20 mouse cellular contexts compared by ENCODE assay signal in genomic region chr3:105719979-105720378, GRCm38 (mm10). TPM values are rescaled to one million over a fixed set of nuclear protein-coding genes. Genes with fewer than 3 reads are reported as not detected.
DNase-seq lines count a peak whose midpoint lies in the region; ATAC-seq and TF ChIP-seq lines count a peak whose summit lies in the region.
"Had no signal": no experiment of that assay in that cellular context is flagged by ENCODE, and none has a peak within 500 bp of the region (broad histone marks: within the 10 kb centered on the region; RNA-seq: fewer than 3 reads in every experiment).

No protein-coding gene starts in this region.

- no peak overlapping the region for H3K4me2 ChIP-seq in hindbrain, postnatal 0 days (ENCODE audit: low read depth, low read length)
- H3K4me2 ChIP-seq in hindbrain, embryonic 12.5 days (replicated peaks) = no peak overlapping the region
- no peak overlapping the region for H3K4me2 ChIP-seq in liver, embryonic 11.5 days
- H3K4me2 ChIP-seq in liver, postnatal 0 days (ENCODE audit: low read depth, low read length) = no peak overlapping the region
- H3K4me2 ChIP-seq: embryonic facial prominence, embryonic 13.5 days; forebrain, embryonic 13.5 days; heart, embryonic 12.5 days had no signal

- no peak for TF ChIP-seq EP300 in liver, postnatal 0 days (IDR thresholded peaks at IDR 0.05; ENCODE audit: low read depth)

- peak; percentile 19 for DNase-seq in cerebellum, adult 9-10 months
- DNase-seq in cerebellum, adult 9-11 months = no peak
- DNase-seq in hindbrain, postnatal 0 days (ENCODE audit: low spot score) = no peak
- DNase-seq in liver, embryonic 11.5 days (ENCODE audit: low spot score) = peak; percentile 20
- no peak for DNase-seq in liver, postnatal 0 days
- peak; percentile 57 for DNase-seq in gonadal fat pad, adult 2 months (ENCODE audit: low read depth)
- DNase-seq in kidney, adult 18-20 months = no peak
- DNase-seq: adrenal gland, postnatal 10 days; B cell, adult 2 months; cerebellum, adult 11-12 months; forebrain, postnatal 0 days; gastrocnemius, postnatal 10 days; heart, postnatal 36 days had no signal

- ATAC-seq in hindbrain, postnatal 0 days = no peak
- no peak for ATAC-seq in hindbrain, embryonic 12.5 days (ENCODE audit: low FRiP score)
- no peak for ATAC-seq in liver, embryonic 11.5 days (replicated peaks; ENCODE audit: low FRiP score)
- ATAC-seq in liver, postnatal 0 days = no peak
- ATAC-seq: CD4-positive, CD25-positive, alpha-beta regulatory T cell, adult 4 months; forebrain, embryonic 13.5 days; forebrain, postnatal 0 days; hindbrain, embryonic 16.5 days had no signal

- TF ChIP-seq CTCF in hindbrain, postnatal 0 days (IDR thresholded peaks at IDR 0.05; ENCODE audit: low read depth) = peak; percentile 3; the same call in 1 of the 2 replicates
- no peak for TF ChIP-seq CTCF in liver, postnatal 0 days (IDR thresholded peaks at IDR 0.05; ENCODE audit: low read depth)

- no peaks in the 10 kb centered on the region for H3K36me3 ChIP-seq in hindbrain, postnatal 0 days (ENCODE audit: insufficient read depth, low read length)
- no peaks in the 10 kb centered on the region for H3K36me3 ChIP-seq in hindbrain, embryonic 12.5 days
- H3K36me3 ChIP-seq in liver, embryonic 11.5 days (ENCODE audit: control insufficient read depth, insufficient read depth, low read length) = no peaks in the 10 kb centered on the region
- no peaks in the 10 kb centered on the region for H3K36me3 ChIP-seq in liver, postnatal 0 days (replicated peaks; ENCODE audit: insufficient read depth, low read length)
- H3K36me3 ChIP-seq: embryonic facial prominence, embryonic 13.5 days had no signal

- WGBS in hindbrain, postnatal 0 days = 60% methylated on average over 4 of the region's 4 CpGs
- 83% methylated on average over 4 of the region's 4 CpGs for WGBS in hindbrain, embryonic 12.5 days
- 57% methylated on average over 4 of the region's 4 CpGs for WGBS in liver, embryonic 11.5 days
- WGBS in liver, postnatal 0 days (ENCODE audit: insufficient replicate concordance) = 49% methylated on average over 4 of the region's 4 CpGs

- H3K9me3 ChIP-seq in hindbrain, postnatal 0 days (ENCODE audit: low read length) = no peaks in the 10 kb centered on the region
- no peaks in the 10 kb centered on the region for H3K9me3 ChIP-seq in hindbrain, embryonic 12.5 days (replicated peaks)
- no peaks in the 10 kb centered on the region for H3K9me3 ChIP-seq in liver, embryonic 11.5 days (ENCODE audit: control insufficient read depth, low read length)
- no peaks in the 10 kb centered on the region for H3K9me3 ChIP-seq in liver, postnatal 0 days (ENCODE audit: low read length)
- H3K9me3 ChIP-seq: embryonic facial prominence, embryonic 13.5 days; forebrain, embryonic 13.5 days; G1E; heart, embryonic 12.5 days had no signal

- no peaks in the 10 kb centered on the region for H3K27me3 ChIP-seq in hindbrain, postnatal 0 days (ENCODE audit: insufficient read depth, low read length)
- peaks cover 2% of the 10 kb centered on the region; the same call in 1 of the 2 replicates for H3K27me3 ChIP-seq in hindbrain, embryonic 12.5 days
- no peaks in the 10 kb centered on the region for H3K27me3 ChIP-seq in liver, embryonic 11.5 days (replicated peaks; ENCODE audit: control insufficient read depth, insufficient read depth, low read length)
- no peaks in the 10 kb centered on the region for H3K27me3 ChIP-seq in liver, postnatal 0 days (ENCODE audit: insufficient read depth, low read length)
- H3K27me3 ChIP-seq: embryonic facial prominence, embryonic 13.5 days; forebrain, embryonic 13.5 days; heart, embryonic 12.5 days had no signal

- H3K4me1 ChIP-seq in hindbrain, postnatal 0 days (ENCODE audit: insufficient read depth, low read length) = peaks cover 17% of the 10 kb centered on the region
- peaks cover 27% of the 10 kb centered on the region for H3K4me1 ChIP-seq in hindbrain, embryonic 12.5 days
- no peaks in the 10 kb centered on the region for H3K4me1 ChIP-seq in liver, embryonic 11.5 days (replicated peaks; ENCODE audit: control insufficient read depth, insufficient read depth, low read length)
- H3K4me1 ChIP-seq in liver, postnatal 0 days (ENCODE audit: insufficient read depth) = 0 out of 2 replicates have a peak, but pooled peaks cover 4% of the 10 kb centered on the region

- H3K9ac ChIP-seq in hindbrain, postnatal 0 days (replicated peaks; ENCODE audit: low read length) = no peak overlapping the region
- no peak overlapping the region for H3K9ac ChIP-seq in hindbrain, embryonic 12.5 days
- H3K9ac ChIP-seq in liver, embryonic 11.5 days (ENCODE audit: low read depth, low read length) = no peak overlapping the region
- H3K9ac ChIP-seq in liver, postnatal 0 days (replicated peaks) = no peak overlapping the region
- H3K9ac ChIP-seq: embryonic facial prominence, embryonic 13.5 days; forebrain, embryonic 13.5 days; forebrain, postnatal 0 days; heart, embryonic 12.5 days had no signal

- no peak overlapping the region for H3K27ac ChIP-seq in hindbrain, postnatal 0 days
- no peak overlapping the region for H3K27ac ChIP-seq in hindbrain, embryonic 12.5 days
- no peak overlapping the region for H3K27ac ChIP-seq in liver, embryonic 11.5 days (ENCODE audit: low read depth, low read length)
- no peak overlapping the region for H3K27ac ChIP-seq in liver, postnatal 0 days (ENCODE audit: low read depth)
- H3K27ac ChIP-seq: embryonic facial prominence, embryonic 13.5 days; forebrain, embryonic 13.5 days had no signal

- H3K4me3 ChIP-seq in hindbrain, postnatal 0 days (ENCODE audit: low read length) = no peak overlapping the region
- no peak overlapping the region for H3K4me3 ChIP-seq in hindbrain, embryonic 12.5 days
- H3K4me3 ChIP-seq in liver, embryonic 11.5 days (ENCODE audit: low read depth, low read length) = no peak overlapping the region
- H3K4me3 ChIP-seq in liver, postnatal 0 days (ENCODE audit: low read depth, low read length) = no peak overlapping the region
- H3K4me3 ChIP-seq: embryonic facial prominence, embryonic 13.5 days; forebrain, embryonic 13.5 days; heart, embryonic 12.5 days had no signal

RNA-seq across cellular contexts. Expression of gene Inka2, which starts 15.6 kb away (rescaled TPM):
- total RNA-seq in hindbrain, postnatal 0 days (2014; rRNA removed) = 11.1 and 15.0 TPM in 2 replicates
- 5.5 and 8.5 TPM in 2 replicates for polyA plus RNA-seq in hindbrain, postnatal 0 days (2015; fragmentation: Nextera tagmentation; extraction: Ambion mirVana)
- polyA plus RNA-seq in hindbrain, embryonic 12.5 days (2016; fragmentation: Nextera tagmentation; extraction: Ambion mirVana) = 2.4 and 2.6 TPM in 2 replicates
- 0.23 and 0.36 TPM in 2 replicates for polyA plus RNA-seq in liver, embryonic 11.5 days (2014; fragmentation: Nextera tagmentation; extraction: Ambion mirVana)
- polyA plus RNA-seq in liver, postnatal 0 days (2015; fragmentation: Nextera tagmentation; extraction: Ambion mirVana) = 0.13 and 0.17 TPM in 2 replicates
- polyA plus RNA-seq in gonadal fat pad, adult 2 months (2012; rRNA removed) = 3.8 and 5.3 TPM in 2 replicates

RNA-seq across cellular contexts. Expression of gene Ddx20, which starts 32.6 kb away (rescaled TPM):
- 18.1 and 23.8 TPM in 2 replicates for total RNA-seq in hindbrain, postnatal 0 days (2014; rRNA removed)
- 14.4 and 15.8 TPM in 2 replicates for polyA plus RNA-seq in hindbrain, postnatal 0 days (2015; fragmentation: Nextera tagmentation; extraction: Ambion mirVana)
- 34.6 and 36.7 TPM in 2 replicates for polyA plus RNA-seq in hindbrain, embryonic 12.5 days (2016; fragmentation: Nextera tagmentation; extraction: Ambion mirVana)
- polyA plus RNA-seq in liver, embryonic 11.5 days (2014; fragmentation: Nextera tagmentation; extraction: Ambion mirVana) = 41.0 and 45.9 TPM in 2 replicates
- 9.7 and 9.8 TPM in 2 replicates for polyA plus RNA-seq in liver, postnatal 0 days (2015; fragmentation: Nextera tagmentation; extraction: Ambion mirVana)
- polyA plus RNA-seq in gonadal fat pad, adult 2 months (2012; rRNA removed) = 7.8 and 10.3 TPM in 2 replicates

Comparison
In these comparisons a context has a peak if more than half of its experiments do, and no peak if none do; other contexts are left out.
1. DNase-seq: peak in cerebellum, adult 9-10 months (single experiment), liver, embryonic 11.5 days (single experiment) and gonadal fat pad, adult 2 months (single experiment); none in cerebellum, adult 9-11 months (single experiment), hindbrain, postnatal 0 days (single experiment), liver, postnatal 0 days (single experiment) and kidney, adult 18-20 months (single experiment).